7 mouse cellular contexts compared by ENCODE assay signal in genomic region chr11:117482677-117483511, GRCm38 (mm10). TPM values are rescaled to one million over a fixed set of nuclear protein-coding genes. Genes with fewer than 3 reads are reported as not detected.
DNase-seq lines count a peak whose midpoint lies in the region; ATAC-seq lines count a peak whose summit lies in the region.

No protein-coding gene starts in this region.

- H3K27ac ChIP-seq in embryonic facial prominence, embryonic 11.5 days (replicated peaks; ENCODE audit: low read depth, low read length), result peak overlapping the region; percentile 57
- H3K27ac ChIP-seq in heart, embryonic 10.5 days, result peak overlapping the region; percentile 69
- no peak overlapping the region; the same call in 1 of the 2 replicates for H3K27ac ChIP-seq in kidney, embryonic 14.5 days (ENCODE audit: low read depth, low read length)
- peak overlapping the region; percentile 61; the same call in 1 of the 2 replicates for H3K27ac ChIP-seq in limb, embryonic 13.5 days
- H3K27ac ChIP-seq in midbrain, embryonic 16.5 days (ENCODE audit: low read length), result peak overlapping the region; percentile 83

- peak; percentile 64 for DNase-seq in adrenal gland, adult 8-10 months
- peak; percentile 70 for DNase-seq in embryonic facial prominence, embryonic 11.5 days (ENCODE audit: low spot score)
- no peak for DNase-seq in heart, embryonic 10.5 days (ENCODE audit: low spot score)
- peak; percentile 22 to 55 for DNase-seq in spleen, postnatal 10 days (ENCODE audit: low spot score in 2 of 2)

- ATAC-seq in embryonic facial prominence, embryonic 11.5 days (replicated peaks; ENCODE audit: insufficient number of reproducible peaks, low FRiP score, low TSS enrichment, low read depth), result no peak
- peak; percentile 55 for ATAC-seq in kidney, embryonic 14.5 days (ENCODE audit: low FRiP score, low TSS enrichment)
- peak; percentile 42; the same call in 1 of the 2 replicates for ATAC-seq in limb, embryonic 13.5 days (ENCODE audit: low FRiP score, low read depth)
- peak; percentile 52 for ATAC-seq in midbrain, embryonic 16.5 days

- H3K9ac ChIP-seq in embryonic facial prominence, embryonic 11.5 days (replicated peaks; ENCODE audit: low read length), result peak overlapping the region; percentile 47
- peak overlapping the region; percentile 46; the same call in 1 of the 2 replicates for H3K9ac ChIP-seq in kidney, embryonic 14.5 days (ENCODE audit: low read depth, low read length)
- H3K9ac ChIP-seq in limb, embryonic 13.5 days, result peak overlapping the region; percentile 43
- peak overlapping the region; percentile 53 for H3K9ac ChIP-seq in midbrain, embryonic 16.5 days (ENCODE audit: low read depth, low read length)

- H3K4me2 ChIP-seq in embryonic facial prominence, embryonic 11.5 days (ENCODE audit: low read depth, low read length), result peak overlapping the region; percentile 37
- peak overlapping the region; percentile 52 for H3K4me2 ChIP-seq in kidney, embryonic 14.5 days (replicated peaks; ENCODE audit: low read depth, low read length)
- H3K4me2 ChIP-seq in limb, embryonic 13.5 days (replicated peaks), result peak overlapping the region; percentile 64
- peak overlapping the region; percentile 46 for H3K4me2 ChIP-seq in midbrain, embryonic 16.5 days (ENCODE audit: low read length)

- no peaks in the 10 kb centered on the region for H3K36me3 ChIP-seq in embryonic facial prominence, embryonic 11.5 days (replicated peaks; ENCODE audit: control insufficient read depth, insufficient read depth, low read depth, low read length)
- H3K36me3 ChIP-seq in heart, embryonic 10.5 days, result no peaks in the 10 kb centered on the region
- H3K36me3 ChIP-seq in kidney, embryonic 14.5 days (ENCODE audit: control insufficient read depth, insufficient read depth, low read length), result no peaks in the 10 kb centered on the region
- H3K36me3 ChIP-seq in limb, embryonic 13.5 days, result no peaks in the 10 kb centered on the region
- H3K36me3 ChIP-seq in midbrain, embryonic 16.5 days (ENCODE audit: control insufficient read depth, insufficient read depth, low read length), result no peaks in the 10 kb centered on the region

- no peaks in the 10 kb centered on the region for H3K9me3 ChIP-seq in embryonic facial prominence, embryonic 11.5 days (replicated peaks; ENCODE audit: control insufficient read depth, low read length)
- 0 out of 2 replicates have a peak, but pooled peaks cover 2% of the 10 kb centered on the region for H3K9me3 ChIP-seq in heart, embryonic 10.5 days
- peaks cover 3% of the 10 kb centered on the region; the same call in 1 of the 2 replicates for H3K9me3 ChIP-seq in kidney, embryonic 14.5 days (ENCODE audit: control insufficient read depth, low read length)
- H3K9me3 ChIP-seq in limb, embryonic 13.5 days, result no peaks in the 10 kb centered on the region
- no peaks in the 10 kb centered on the region for H3K9me3 ChIP-seq in midbrain, embryonic 16.5 days (replicated peaks; ENCODE audit: control insufficient read depth, low read length, poor library complexity, severe bottlenecking)

- peaks cover 18% of the 10 kb centered on the region; the same call in 1 of the 2 replicates for H3K4me1 ChIP-seq in embryonic facial prominence, embryonic 11.5 days (ENCODE audit: control insufficient read depth, insufficient read depth, low read length)
- H3K4me1 ChIP-seq in heart, embryonic 10.5 days, result peaks cover 34% of the 10 kb centered on the region
- H3K4me1 ChIP-seq in kidney, embryonic 14.5 days (ENCODE audit: control insufficient read depth, insufficient read depth, low read length), result peaks cover 27% of the 10 kb centered on the region
- H3K4me1 ChIP-seq in limb, embryonic 13.5 days, result peaks cover 49% of the 10 kb centered on the region
- H3K4me1 ChIP-seq in midbrain, embryonic 16.5 days (ENCODE audit: control insufficient read depth, insufficient read depth, low read length), result peaks cover 57% of the 10 kb centered on the region

- H3K27me3 ChIP-seq in embryonic facial prominence, embryonic 11.5 days (ENCODE audit: control insufficient read depth, insufficient read depth, low read length), result no peaks in the 10 kb centered on the region
- H3K27me3 ChIP-seq in heart, embryonic 10.5 days (ENCODE audit: insufficient read depth, poor library complexity, severe bottlenecking), result peaks cover 48% of the 10 kb centered on the region
- H3K27me3 ChIP-seq in kidney, embryonic 14.5 days (ENCODE audit: control insufficient read depth, insufficient read depth, low read length), result no peaks in the 10 kb centered on the region
- H3K27me3 ChIP-seq in limb, embryonic 13.5 days, result no peaks in the 10 kb centered on the region
- no peaks in the 10 kb centered on the region for H3K27me3 ChIP-seq in midbrain, embryonic 16.5 days (ENCODE audit: control insufficient read depth, insufficient read depth, low read depth, low read length)

- H3K4me3 ChIP-seq in embryonic facial prominence, embryonic 11.5 days (ENCODE audit: low read depth, low read length), result peak overlapping the region; percentile 5; the same call in 1 of the 2 replicates
- H3K4me3 ChIP-seq in heart, embryonic 10.5 days, result peak overlapping the region; percentile 52
- peak overlapping the region; percentile 24 for H3K4me3 ChIP-seq in kidney, embryonic 14.5 days (ENCODE audit: low read length)
- H3K4me3 ChIP-seq in limb, embryonic 13.5 days, result peak overlapping the region; percentile 31
- H3K4me3 ChIP-seq in midbrain, embryonic 16.5 days (ENCODE audit: low read depth, low read length), result peak overlapping the region; percentile 15

- 2% methylated on average over 23 of the region's 26 CpGs for WGBS in embryonic facial prominence, embryonic 11.5 days
- WGBS in heart, embryonic 10.5 days, result 1% methylated on average over 25 of the region's 26 CpGs
- WGBS in kidney, embryonic 14.5 days, result 3% methylated on average over 25 of the region's 26 CpGs
- WGBS in limb, embryonic 13.5 days, result 3% methylated on average over 25 of the region's 26 CpGs
- WGBS in midbrain, embryonic 16.5 days, result 3% methylated on average over 25 of the region's 26 CpGs

RNA-seq across cellular contexts. Expression of gene Gm11733, which starts 1.3 kb away (rescaled TPM):
- total RNA-seq in adrenal gland, adult 8-10 months (2022), result not detected
- polyA plus RNA-seq in embryonic facial prominence, embryonic 11.5 days (2014; fragmentation: Nextera tagmentation; extraction: Ambion mirVana), result 0.17 and 0.18 TPM in 2 replicates
- not detected in 2 replicates for polyA plus RNA-seq in heart, embryonic 10.5 days (2016; fragmentation: Nextera tagmentation; extraction: Ambion mirVana)
- polyA plus RNA-seq in kidney, embryonic 14.5 days (2014; fragmentation: Nextera tagmentation; extraction: Ambion mirVana), result 0.09 TPM in 1 of 2 replicates, not detected in the other
- polyA plus RNA-seq in limb, embryonic 13.5 days (2015; fragmentation: Nextera tagmentation; extraction: Ambion mirVana), result not detected in 2 replicates
- not detected in 2 replicates for polyA plus RNA-seq in midbrain, embryonic 16.5 days (2015; fragmentation: Nextera tagmentation; extraction: Ambion mirVana)
